Mouse (Mus musculus) kidney, postnatal 36 days (tissue): Measurements from ENCODE around the gene Phgdh.

Experiments used
- DNase-seq, 2 experiments: peaks; one replicate each; pipeline ENCODE4 v3.0.0; 2021 to 2022; ENCODE audit warnings: mixed read lengths in 2 of 2

Gene Phgdh

GRCm38 (mm10) chr3:98339706-98340109 lies at the start of gene Phgdh:
Gene Phgdh (minus strand): TSS chr3:98339990.
- peak; percentile 76 to 80 for DNase-seq

GRCm38 (mm10) chr3:98389305-98389704 lies 49.5 kb upstream of the Phgdh start:
- no peak for DNase-seq

GRCm38 (mm10) chr3:98387756-98388155 lies 48.0 kb upstream of the Phgdh start:
- peak; percentile 53 to 55 for DNase-seq

- DNase-seq, result no peak
Measured at GRCm38 (mm10) chr3:98387086-98387485, 47.3 kb upstream of the Phgdh start.

GRCm38 (mm10) chr3:98383024-98383790 lies 43.4 kb upstream of the Phgdh start:
- no peak for DNase-seq

- peak; percentile 90 to 91 for DNase-seq
Measured at GRCm38 (mm10) chr3:98382246-98382939, 42.6 kb upstream of the Phgdh start, which contains the start of gene Zfp697. Gene Zfp697 (plus strand): TSS chr3:98382461.

- DNase-seq, result peak in 1 of 2 experiments; percentile 29
Measured at GRCm38 (mm10) chr3:98381677-98382245, 42.0 kb upstream of the Phgdh start.

- DNase-seq, result peak; percentile 63 to 89
Measured at GRCm38 (mm10) chr3:98379236-98379635, 39.4 kb upstream of the Phgdh start.

- no peak for DNase-seq
Measured at GRCm38 (mm10) chr3:98378267-98378666, 38.5 kb upstream of the Phgdh start.

GRCm38 (mm10) chr3:98374980-98375379 lies 35.2 kb upstream of the Phgdh start:
- DNase-seq, result peak in 1 of 2 experiments; percentile 29

GRCm38 (mm10) chr3:98374062-98374719 lies 34.4 kb upstream of the Phgdh start:
- peak in 1 of 2 experiments; percentile 45 for DNase-seq

GRCm38 (mm10) chr3:98368776-98369175 lies 29.0 kb upstream of the Phgdh start:
- peak; percentile 63 to 83 for DNase-seq

- DNase-seq, result peak; percentile 53 to 79
Measured at GRCm38 (mm10) chr3:98368283-98368682, 28.5 kb upstream of the Phgdh start.

GRCm38 (mm10) chr3:98366823-98367222 lies 27.0 kb upstream of the Phgdh start:
- DNase-seq, result no peak

GRCm38 (mm10) chr3:98366086-98366485 lies 26.3 kb upstream of the Phgdh start:
- no peak for DNase-seq

- DNase-seq, result peak; percentile 49 to 73
Measured at GRCm38 (mm10) chr3:98362753-98363152, 23.0 kb upstream of the Phgdh start.

GRCm38 (mm10) chr3:98356632-98357370 lies 17.0 kb upstream of the Phgdh start:
- no peak for DNase-seq

GRCm38 (mm10) chr3:98356026-98356365 lies 16.2 kb upstream of the Phgdh start:
- DNase-seq, result no peak

GRCm38 (mm10) chr3:98355344-98356025 lies 15.7 kb upstream of the Phgdh start:
- DNase-seq, result peak in 1 of 2 experiments; percentile 19

GRCm38 (mm10) chr3:98353892-98354291 lies 14.1 kb upstream of the Phgdh start:
- DNase-seq, result peak; percentile 77 to 90

- DNase-seq, result peak in 1 of 2 experiments; percentile 20
Measured at GRCm38 (mm10) chr3:98348705-98349104, 8.9 kb upstream of the Phgdh start.

- DNase-seq, result no peak
Measured at GRCm38 (mm10) chr3:98348106-98348505, 8.3 kb upstream of the Phgdh start.
